Mouse (Mus musculus) B cell, adult 67 days (primary cell): ENCODE results near the gene Dctn3. TPM values are rescaled to one million over a fixed set of nuclear protein-coding genes. Genes with fewer than 3 reads are reported as not detected.

Experiments
- total RNA-seq, 2 experiments: library from RNA; stranded (reverse); gene quantifications; 4 replicates each; pipeline ENCODE4 v1.2.4; 2023

Dctn3 gene
- 10 to 100 TPM; 43.5 to 53.2 TPM for total RNA-seq

DNA sequence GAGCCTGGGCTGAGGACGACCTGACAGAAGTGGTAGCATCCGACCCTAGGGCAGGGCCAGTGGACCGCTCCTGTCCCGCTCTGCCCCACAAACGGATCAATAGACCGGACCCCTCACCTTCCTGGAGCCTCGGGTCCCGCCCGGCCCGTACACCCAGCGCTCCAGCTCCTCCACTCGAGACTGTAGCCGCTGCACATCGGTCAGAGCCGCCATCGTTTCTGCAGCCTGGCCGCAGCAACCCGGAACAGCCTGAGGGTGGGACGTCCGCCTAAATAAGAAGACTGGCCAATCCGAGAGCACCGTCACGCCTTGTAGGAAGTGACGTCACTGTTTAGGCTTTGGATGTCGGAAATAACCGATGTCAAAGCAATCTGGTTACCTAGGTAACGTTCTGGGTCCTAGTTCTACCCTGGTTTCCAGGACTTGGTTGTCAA lies at the start of gene Dctn3:
Gene Dctn3 (minus strand): TSS at position 253 of the 434 bp plus-strand sequence.

DNA sequence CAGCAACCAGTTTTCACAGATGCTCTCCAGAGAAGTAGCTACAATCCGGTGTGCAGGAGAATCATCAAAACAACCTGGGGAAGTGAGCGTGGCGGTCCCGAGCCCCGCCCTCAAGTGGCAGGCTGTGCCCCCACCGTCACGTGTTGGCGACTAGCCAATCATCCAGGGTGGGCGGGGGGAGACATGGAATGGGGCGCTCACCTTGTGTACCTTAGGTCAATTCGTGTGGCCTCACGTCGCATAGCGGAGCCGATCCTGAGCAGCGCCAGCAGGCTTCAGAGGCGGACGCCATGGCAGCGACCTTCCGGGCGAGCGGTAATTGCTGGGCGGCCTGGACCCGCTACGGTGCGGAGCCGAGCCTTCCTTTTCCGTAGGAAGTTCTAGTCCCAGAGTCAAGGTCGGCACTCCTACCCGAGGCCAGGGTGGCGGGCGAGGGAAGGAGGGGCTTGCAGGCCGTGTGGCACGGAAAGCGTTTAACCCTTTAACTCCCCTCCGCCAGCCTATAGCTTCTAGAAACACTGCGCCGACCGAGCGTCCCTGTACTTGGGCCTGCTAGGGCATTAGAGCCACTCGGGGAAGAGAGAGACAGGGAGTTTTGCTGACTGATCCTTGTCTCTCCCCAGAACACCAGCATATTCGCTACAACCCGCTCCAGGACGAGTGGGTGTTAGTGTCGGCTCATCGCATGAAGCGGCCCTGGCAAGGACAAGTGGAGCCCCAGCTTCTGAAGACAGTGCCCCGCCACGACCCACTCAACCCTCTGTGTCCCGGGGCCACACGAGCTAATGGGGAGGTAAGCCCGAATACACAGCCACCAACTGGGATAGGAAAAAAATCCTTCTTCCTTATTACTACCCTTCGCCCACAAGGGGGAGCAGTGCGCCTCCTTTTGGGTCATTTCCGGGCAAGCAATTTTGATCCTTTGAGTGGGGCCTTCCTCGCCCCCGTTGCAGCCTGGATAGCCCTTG lies 32.7 kb upstream of the Dctn3 start, which contains the start of gene Sigmar1:
Gene Sigmar1 (minus strand): TSS at position 820 of the 968 bp plus-strand sequence.

DNA sequence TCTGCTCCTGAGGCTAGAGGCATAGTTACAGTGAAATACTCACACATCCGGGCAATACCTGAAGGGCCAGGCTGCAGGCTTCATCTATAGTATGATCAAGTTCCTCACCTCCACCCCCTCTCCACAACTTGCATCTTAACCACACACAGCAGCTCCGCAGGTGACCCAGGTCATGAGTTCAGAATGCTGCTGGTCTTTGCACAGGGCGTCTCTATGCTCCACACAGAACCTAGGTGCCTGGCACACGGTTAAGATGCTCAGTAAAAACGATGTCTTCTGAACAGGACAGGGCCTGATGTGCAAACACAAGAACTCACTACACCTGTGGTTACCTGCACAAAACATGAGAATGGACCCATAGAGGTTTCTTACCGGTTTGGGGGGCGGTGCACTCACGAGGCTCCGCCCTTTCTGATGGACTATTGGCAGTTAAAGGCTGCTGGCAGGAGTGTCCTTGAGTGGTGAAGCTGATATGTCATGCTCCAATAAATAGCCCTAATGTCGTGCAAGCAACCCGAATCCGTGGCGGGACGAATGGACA lies 31.9 kb upstream of the Dctn3 start, which contains the start of gene Galt:
Gene Galt (plus strand): TSS at position 432 of the 541 bp plus-strand sequence.

DNA sequence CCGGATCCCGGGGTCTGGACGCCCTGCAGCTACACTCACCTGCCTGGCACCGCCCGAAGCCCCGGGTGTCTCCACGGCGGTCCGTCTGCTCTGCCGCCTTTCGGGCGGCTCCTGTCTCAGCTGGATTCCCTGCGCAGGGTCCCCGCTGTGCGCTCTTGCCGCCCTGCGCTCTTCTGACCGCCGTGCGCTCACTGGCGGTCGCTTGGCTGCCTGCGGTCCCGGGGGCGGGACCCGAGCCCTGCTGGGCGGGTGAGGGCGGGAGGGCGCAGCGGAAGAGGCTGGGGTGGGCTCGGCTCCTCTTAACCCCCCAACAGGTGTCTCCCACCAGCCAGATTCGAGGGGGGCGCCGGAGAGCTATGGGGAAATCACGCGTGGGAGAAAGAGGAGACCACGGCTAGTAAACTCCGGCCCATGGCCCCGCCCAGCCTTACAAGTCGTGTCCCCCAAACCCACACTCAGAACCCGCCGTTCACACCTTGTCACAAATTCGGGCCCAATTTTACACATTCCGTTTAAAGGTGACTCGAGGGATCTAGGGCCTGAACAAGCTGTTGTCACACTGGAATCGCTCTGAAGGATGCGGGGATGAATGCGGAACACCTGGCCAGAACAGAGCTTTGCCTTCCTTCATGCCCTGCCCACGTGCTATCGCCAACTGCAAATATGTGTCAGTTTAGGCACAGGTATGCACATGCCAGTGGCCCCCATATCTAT lies 8.2 kb upstream of the Dctn3 start, which contains the start of gene Arid3c:
Gene Arid3c (minus strand): TSS at position 91 of the 714 bp plus-strand sequence.

DNA sequence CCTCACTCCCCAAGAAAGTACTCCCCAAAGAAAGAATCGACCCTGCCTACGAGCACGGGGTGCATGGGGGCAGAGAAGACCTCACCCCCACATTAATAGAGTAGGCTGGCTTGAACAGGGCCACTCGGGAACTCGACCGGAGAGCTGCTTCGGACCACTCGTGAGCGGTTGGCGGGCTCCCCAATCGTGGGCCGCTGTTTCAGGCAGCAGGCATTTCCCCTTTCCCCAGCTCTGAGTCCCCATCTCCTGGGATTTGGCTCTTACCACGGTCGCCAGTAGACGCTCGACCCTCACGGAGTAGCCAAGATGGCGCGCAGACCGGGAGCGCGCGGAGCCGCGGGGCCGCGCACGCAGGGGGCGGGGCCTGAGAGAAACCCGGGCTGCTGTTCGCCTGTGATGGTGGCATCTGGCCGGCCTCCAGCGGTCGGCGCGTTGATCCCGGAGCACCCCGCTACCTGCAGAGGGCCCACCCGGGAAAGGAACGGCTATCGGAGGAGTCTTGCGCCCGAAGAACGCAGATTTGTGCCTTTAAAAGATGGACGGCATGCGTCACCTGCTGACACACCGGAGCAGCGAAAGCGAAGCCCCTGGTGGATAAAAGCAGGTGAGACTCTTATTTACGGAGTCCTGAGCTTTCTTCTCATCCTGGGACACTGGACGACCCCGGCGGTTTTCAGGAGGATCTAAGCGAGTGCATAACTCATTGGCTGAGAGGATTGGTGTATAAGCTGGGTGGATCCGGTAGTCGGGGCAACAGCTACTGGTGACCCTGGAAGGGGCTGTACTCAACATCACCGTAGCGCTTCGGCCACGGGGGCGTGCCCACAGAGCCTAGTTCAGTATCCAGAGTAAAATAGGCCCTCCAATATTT lies 9.5 kb downstream of the Dctn3 start, which contains the start of gene Rpp25l:
Gene Rpp25l (minus strand): TSS at position 338 of the 871 bp plus-strand sequence.

DNA sequence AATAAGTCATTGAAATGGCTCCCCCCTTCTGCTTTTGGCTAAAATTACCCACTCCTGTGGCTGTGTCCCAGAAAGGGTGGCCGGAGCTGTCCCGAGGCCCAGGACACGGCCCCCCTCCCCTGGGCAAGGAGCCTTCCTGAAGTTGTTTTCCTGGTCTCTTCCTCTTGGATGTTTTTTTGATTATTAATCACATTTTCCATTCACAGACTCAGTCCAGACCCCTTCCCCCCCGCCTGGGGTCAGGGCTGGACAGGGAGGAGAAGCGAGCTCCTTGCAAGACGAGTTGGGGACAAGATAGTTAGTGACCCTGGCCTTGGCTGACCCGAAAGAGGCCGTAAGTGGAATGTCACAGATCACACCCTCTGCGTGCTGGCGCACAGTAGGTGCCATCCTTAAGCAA lies 23.2 kb downstream of the Dctn3 start, which contains the start of gene Il11ra1:
Gene Il11ra1 (plus strand): TSS at position 207 of the 400 bp plus-strand sequence.

DNA sequence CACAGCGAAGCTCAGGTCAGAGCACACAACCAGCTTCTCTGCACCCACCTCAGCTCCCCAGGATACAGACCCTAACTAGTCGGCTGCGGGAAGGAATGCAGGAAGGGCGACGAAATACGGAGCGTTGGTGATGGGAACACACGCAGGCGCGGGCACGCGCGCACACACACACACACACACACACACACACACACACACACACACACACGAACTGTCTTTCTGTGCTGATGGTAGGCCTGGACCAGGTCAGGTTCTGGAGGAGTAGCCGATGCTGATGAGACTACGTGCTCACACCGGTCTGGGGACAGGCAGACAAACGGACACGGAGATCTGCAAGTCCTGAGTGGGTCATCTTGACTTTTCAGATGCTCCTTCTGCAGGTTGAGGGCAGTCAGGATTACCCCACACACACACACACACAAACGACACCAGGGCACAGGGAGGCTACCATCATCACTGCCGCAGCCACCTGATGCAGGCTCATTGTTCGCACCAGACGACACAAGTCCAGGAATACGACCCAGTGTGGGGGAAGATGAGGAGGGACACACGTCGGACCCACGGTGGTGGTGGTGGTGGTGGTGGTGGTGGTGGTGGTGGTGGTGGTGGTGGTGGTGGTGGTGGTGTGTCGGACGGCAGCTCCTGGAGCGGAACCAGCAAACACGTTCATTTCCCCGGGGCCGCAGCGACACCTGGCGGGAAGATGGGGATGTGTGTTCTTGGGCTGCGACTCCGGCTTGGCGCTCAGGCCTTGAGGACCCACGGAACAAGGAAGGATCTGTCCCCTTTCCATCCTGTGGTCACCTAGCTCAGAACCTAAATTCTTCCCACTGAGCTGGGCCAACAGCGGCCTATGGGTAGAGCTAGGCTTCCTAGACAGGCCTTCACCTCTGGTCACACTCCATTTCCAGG lies 25.8 kb downstream of the Dctn3 start, which contains the start of gene Cntfr:
Gene Cntfr (minus strand): TSS at position 160 of the 912 bp plus-strand sequence.

Other genes with a start within 250 kb of the Dctn3 start
- gene AI464131, start 220.1 kb downstream of the Dctn3 start, total RNA-seq = not detected
- gene 1110017D15Rik, start 205.8 kb downstream of the Dctn3 start, total RNA-seq = under 1 TPM in 1 of 2 experiments, not detected in 1; 0.99 TPM
- gene Fam219a, start 153.6 kb downstream of the Dctn3 start, total RNA-seq = 10 to 100 TPM; 12.2 to 12.6 TPM
- not detected for gene Dnaic1, start 153.4 kb downstream of the Dctn3 start, total RNA-seq
- gene Enho, start 82.8 kb downstream of the Dctn3 start, total RNA-seq = not detected
- not detected for gene Cntfr, start 26.1 kb downstream of the Dctn3 start, total RNA-seq
- 10 to 100 TPM; 12.5 to 32.1 TPM for gene Il11ra1, start 23.2 kb downstream of the Dctn3 start, total RNA-seq
- gene Rpp25l, start 9.6 kb downstream of the Dctn3 start, total RNA-seq = 10 to 100 TPM; 29.2 to 38.9 TPM
- not detected for gene Arid3c, start 8.0 kb upstream of the Dctn3 start, total RNA-seq
- gene Galt, start 32.1 kb upstream of the Dctn3 start, total RNA-seq = 10 to 100 TPM; 60.1 to 63.1 TPM
- 10 to 100 TPM; 19.9 to 23.4 TPM for gene Sigmar1, start 33.0 kb upstream of the Dctn3 start, total RNA-seq
- gene Ccl27a, start 51.1 kb upstream of the Dctn3 start, total RNA-seq = 10 to 100 TPM; 12.8 to 13.9 TPM
- gene Gm21541, start 180.4 kb upstream of the Dctn3 start, total RNA-seq = not detected
- 1 to 10 TPM; 1.8 to 4.2 TPM for gene Gm20878, start 218.4 kb upstream of the Dctn3 start, total RNA-seq
- not detected for gene Fam205a4, start 242.9 kb upstream of the Dctn3 start, total RNA-seq